Mouse (Mus musculus) adrenal gland, adult 18-20 months (tissue): ENCODE results near the gene Agpat3. TPM values are rescaled to one million over a fixed set of nuclear protein-coding genes. Genes with fewer than 3 reads are reported as not detected.
A peak's percentile ranks its signal among the peaks of the same experiment; 100 is the strongest.

ENCODE experiments used
- DNase-seq, 2 experiments: peaks; one replicate each; pipeline ENCODE4 v3.0.0; 2021 to 2022; ENCODE audit warnings: low spot score in 2 of 2
- total RNA-seq, 2 experiments: library from RNA; stranded (reverse); gene quantifications; 1 replicate in 1 of 2; 2 replicates in 1 of 2; pipeline ENCODE4 v1.2.3; 2021

Agpat3 gene
- total RNA-seq, 2 experiments from 2014 or later, result 289 to 343 TPM

GRCm38 (mm10) chr10:78298651-78299644, 53.3 kb downstream of the Agpat3 start:
- DNase-seq, result no peak

GRCm38 (mm10) chr10:78297576-78298484, 54.5 kb downstream of the Agpat3 start:
- DNase-seq, result peak; percentile 64 to 76

- DNase-seq, result peak in 1 of 2 experiments; percentile 49
Observed at GRCm38 (mm10) chr10:78296980-78297379, 55.3 kb downstream of the Agpat3 start.

GRCm38 (mm10) chr10:78296371-78296770, 55.9 kb downstream of the Agpat3 start:
- no peak for DNase-seq

GRCm38 (mm10) chr10:78293576-78293975, 58.7 kb downstream of the Agpat3 start:
- no peak for DNase-seq

- no peak for DNase-seq
Observed at GRCm38 (mm10) chr10:78292381-78292780, 59.9 kb downstream of the Agpat3 start.

- DNase-seq, result no peak
Observed at GRCm38 (mm10) chr10:78290730-78291535, 61.4 kb downstream of the Agpat3 start.

GRCm38 (mm10) chr10:78288896-78289295, 63.4 kb downstream of the Agpat3 start:
- DNase-seq, result no peak

GRCm38 (mm10) chr10:78288135-78288534, 64.2 kb downstream of the Agpat3 start:
- no peak for DNase-seq

GRCm38 (mm10) chr10:78287465-78288132, 64.7 kb downstream of the Agpat3 start:
- DNase-seq, result no peak

GRCm38 (mm10) chr10:78285959-78286358, 66.3 kb downstream of the Agpat3 start:
- no peak for DNase-seq

GRCm38 (mm10) chr10:78285409-78285808, 66.9 kb downstream of the Agpat3 start:
- no peak for DNase-seq

- no peak for DNase-seq
Observed at GRCm38 (mm10) chr10:78284812-78285211, 67.5 kb downstream of the Agpat3 start.

GRCm38 (mm10) chr10:78282411-78282810, 69.9 kb downstream of the Agpat3 start:
- DNase-seq, result no peak

GRCm38 (mm10) chr10:78280486-78280885, 71.8 kb downstream of the Agpat3 start:
- DNase-seq, result no peak

- DNase-seq, result no peak
Observed at GRCm38 (mm10) chr10:78279210-78279609, 73.1 kb downstream of the Agpat3 start.

- DNase-seq, result no peak
Observed at GRCm38 (mm10) chr10:78277835-78278234, 74.5 kb downstream of the Agpat3 start.

GRCm38 (mm10) chr10:78276242-78276641, 76.0 kb downstream of the Agpat3 start:
- no peak for DNase-seq

GRCm38 (mm10) chr10:78272932-78273331, 79.4 kb downstream of the Agpat3 start:
- DNase-seq, result no peak

GRCm38 (mm10) chr10:78265881-78266280, 86.4 kb downstream of the Agpat3 start:
- DNase-seq, result no peak
